Mouse (Mus musculus): ENCODE data around the gene Rps6kc1. TPM values are rescaled to one million over a fixed set of nuclear protein-coding genes. Genes with fewer than 3 reads are reported as not detected.

Rps6kc1 gene
- total RNA-seq, 2 experiments from 2014 or later = 54.8 to 59.9 TPM

DNA sequence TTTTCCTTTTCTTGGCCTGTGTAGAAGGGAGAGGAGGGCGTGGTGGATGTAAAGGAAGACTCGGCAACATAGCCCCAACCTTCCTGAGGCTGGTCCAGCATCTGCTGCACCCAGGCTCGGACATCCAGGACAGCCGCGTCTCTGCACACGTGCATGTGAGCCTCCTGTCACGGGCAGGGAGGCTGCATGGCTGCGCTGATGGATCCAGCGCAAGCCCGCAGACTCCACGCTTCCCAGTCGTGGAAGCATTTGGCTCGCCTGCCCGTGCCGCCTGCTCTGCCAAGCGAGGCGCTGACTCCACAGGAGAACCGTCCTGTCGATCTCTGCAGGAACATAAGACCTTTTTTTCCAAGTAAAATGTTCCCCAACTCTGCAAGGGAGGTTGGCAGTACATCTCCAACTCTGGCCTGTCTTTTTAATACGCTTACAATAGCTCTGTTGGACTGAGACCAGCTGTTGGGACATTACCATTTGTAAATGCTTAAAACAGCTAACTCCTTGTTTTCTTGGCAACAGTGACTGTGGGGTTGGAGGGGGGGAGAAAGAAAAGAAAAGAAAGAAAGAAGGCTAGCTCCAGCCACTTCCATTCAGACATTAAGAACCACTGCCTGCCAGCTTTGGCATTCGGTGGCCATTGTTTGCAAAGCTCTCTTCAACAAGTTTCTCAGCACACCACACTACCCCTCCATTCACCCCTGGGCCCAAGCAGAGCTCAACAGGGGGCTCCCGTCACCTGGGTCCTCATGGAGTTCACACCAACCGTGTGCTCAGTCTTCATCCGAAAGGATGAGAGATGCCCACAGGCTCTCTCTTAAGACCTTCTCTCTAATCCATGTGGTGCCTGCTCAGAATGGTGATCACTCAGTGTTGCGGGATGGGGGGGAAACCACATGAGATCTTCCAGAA lies 229.3 kb downstream of the Rps6kc1 start:
- peak; percentile 65 to 92 for DNase-seq (ENCODE audit: low spot score in 2 of 2)

DNA sequence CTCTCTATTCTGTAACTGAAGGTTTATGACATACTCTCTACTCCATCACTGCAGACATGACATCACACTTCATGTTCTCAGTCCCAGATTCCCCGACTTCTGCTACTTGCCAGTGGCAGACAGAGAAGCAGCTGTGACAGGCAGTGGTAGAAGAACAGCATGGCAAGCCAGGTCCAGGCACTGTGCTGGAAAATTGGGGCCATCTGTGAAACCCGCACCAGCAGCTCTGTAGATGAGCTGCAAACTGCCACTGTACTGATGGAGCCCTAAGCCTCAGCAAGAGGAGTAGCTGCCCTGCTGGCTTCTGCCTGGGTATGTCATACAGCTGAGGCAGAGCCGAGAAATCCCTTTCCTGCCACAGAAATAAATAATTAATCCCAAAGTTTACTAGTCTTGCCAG lies 236.1 kb downstream of the Rps6kc1 start:
- DNase-seq (ENCODE audit: low spot score in 2 of 2) = no peak

- DNase-seq (ENCODE audit: low spot score in 2 of 2) = no peak
These were observed 242.5 kb downstream of the Rps6kc1 start for GRCm38 (mm10) chr1:190669099-190669498.

GRCm38 (mm10) chr1:190667821-190668220 lies 243.7 kb downstream of the Rps6kc1 start:
- no peak for DNase-seq (ENCODE audit: low spot score in 2 of 2)

- DNase-seq (ENCODE audit: low spot score in 2 of 2) = no peak
These were observed 244.2 kb downstream of the Rps6kc1 start for GRCm38 (mm10) chr1:190667326-190667725.

GRCm38 (mm10) chr1:190665490-190665875 lies 246.1 kb downstream of the Rps6kc1 start:
- no peak for DNase-seq (ENCODE audit: low spot score in 2 of 2)

GRCm38 (mm10) chr1:190664767-190665489 lies 246.6 kb downstream of the Rps6kc1 start:
- no peak for DNase-seq (ENCODE audit: low spot score in 2 of 2)

DNA sequence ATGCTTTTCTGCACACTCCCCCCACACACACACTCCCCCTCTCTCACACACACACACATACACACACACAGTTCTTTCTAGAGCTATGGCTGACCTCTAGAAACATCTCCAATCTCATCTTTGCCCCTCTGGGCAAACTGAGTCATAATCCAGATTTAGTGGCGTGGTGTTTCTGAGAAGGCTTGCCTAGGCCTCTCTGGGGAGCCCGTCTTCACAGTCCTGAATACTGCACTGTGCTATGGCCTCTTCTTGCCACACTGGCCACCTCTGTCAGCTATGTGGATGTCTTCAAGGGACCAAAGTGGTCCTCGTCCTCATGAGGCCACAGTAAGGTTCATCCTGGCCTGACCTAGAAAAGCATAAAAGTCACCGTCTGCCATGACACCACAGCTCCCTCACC lies 247.6 kb downstream of the Rps6kc1 start:
- no peak for DNase-seq (ENCODE audit: low spot score in 2 of 2)

GRCm38 (mm10) chr1:190662736-190663135 lies 248.8 kb downstream of the Rps6kc1 start:
- no peak for DNase-seq (ENCODE audit: low spot score in 2 of 2)

- no peak for DNase-seq (ENCODE audit: low spot score in 2 of 2)
These were observed 249.8 kb downstream of the Rps6kc1 start for GRCm38 (mm10) chr1:190661764-190662163.

DNA sequence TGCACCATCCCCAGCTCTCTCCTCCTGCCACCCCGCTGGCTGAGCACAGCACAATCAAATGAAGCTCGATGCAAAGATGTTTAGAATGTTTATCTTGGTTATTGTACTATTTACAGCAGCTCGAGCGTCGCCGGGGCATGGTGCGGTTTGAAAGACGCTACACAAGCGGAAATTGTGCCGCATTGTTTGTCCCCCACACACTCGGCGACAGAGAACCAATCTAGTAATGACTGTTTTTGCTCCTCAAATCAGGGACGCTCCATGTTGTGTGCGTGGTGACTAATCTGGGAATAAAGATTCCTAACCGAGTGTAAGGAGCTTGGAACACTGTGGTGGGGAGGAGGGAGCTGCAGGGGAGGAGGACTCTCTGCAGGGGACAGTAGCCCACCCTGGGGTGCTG lies 250.3 kb downstream of the Rps6kc1 start:
- DNase-seq (ENCODE audit: low spot score in 2 of 2) = no peak

- DNase-seq (ENCODE audit: low spot score in 2 of 2) = peak in 1 of 2 experiments; percentile 80
These were observed 251.7 kb downstream of the Rps6kc1 start for GRCm38 (mm10) chr1:190659722-190660502.

- DNase-seq (ENCODE audit: low spot score in 2 of 2) = no peak
These were observed 253.3 kb downstream of the Rps6kc1 start for GRCm38 (mm10) chr1:190658266-190658665.

DNA sequence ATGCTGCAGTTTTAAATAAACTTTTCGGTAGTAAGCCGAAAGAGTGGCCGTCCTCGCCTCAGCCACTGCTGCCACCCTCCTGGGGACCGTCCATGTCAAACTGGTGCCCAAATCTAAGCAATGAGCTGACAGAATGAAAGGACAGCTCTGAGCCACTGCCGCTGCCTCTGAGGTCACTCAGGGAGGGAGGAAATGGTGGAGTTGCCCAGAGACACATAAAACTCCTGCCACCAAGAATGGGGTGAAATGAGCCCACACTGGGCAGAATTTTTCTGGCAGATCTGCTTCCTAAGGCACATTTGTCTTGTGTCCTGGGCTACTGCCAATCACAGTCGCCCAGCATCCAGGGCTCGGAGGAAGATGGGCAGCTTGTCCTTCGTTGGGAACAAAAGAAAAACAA lies 255.5 kb downstream of the Rps6kc1 start:
- DNase-seq (ENCODE audit: low spot score in 2 of 2) = no peak

DNA sequence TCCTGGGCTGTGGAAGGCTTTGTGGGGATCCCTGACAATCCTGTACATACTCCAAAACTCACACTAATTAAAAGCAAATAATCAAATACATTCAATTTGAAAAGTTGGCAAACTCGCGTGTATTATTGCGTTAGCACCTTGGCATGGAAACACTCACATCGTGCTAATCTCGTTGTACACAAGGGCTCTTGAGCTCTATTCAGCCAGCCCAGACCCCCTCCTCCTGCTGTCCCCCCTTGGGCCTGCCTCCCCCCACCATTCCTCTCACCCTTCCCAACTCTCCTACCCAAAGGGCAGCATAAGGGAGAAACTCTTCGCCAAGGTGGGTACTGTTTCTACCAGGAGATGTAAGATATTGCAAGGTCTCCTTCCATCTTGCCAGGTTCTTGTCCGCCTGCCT lies 255.9 kb downstream of the Rps6kc1 start:
- DNase-seq (ENCODE audit: low spot score in 2 of 2) = no peak

- DNase-seq (ENCODE audit: low spot score in 2 of 2) = no peak
These were observed 256.5 kb downstream of the Rps6kc1 start for GRCm38 (mm10) chr1:190655081-190655480.

GRCm38 (mm10) chr1:190654694-190655001 lies 256.9 kb downstream of the Rps6kc1 start:
- no peak for DNase-seq (ENCODE audit: low spot score in 2 of 2)

- no peak for DNase-seq (ENCODE audit: low spot score in 2 of 2)
These were observed 257.4 kb downstream of the Rps6kc1 start for GRCm38 (mm10) chr1:190653989-190654693.

DNA sequence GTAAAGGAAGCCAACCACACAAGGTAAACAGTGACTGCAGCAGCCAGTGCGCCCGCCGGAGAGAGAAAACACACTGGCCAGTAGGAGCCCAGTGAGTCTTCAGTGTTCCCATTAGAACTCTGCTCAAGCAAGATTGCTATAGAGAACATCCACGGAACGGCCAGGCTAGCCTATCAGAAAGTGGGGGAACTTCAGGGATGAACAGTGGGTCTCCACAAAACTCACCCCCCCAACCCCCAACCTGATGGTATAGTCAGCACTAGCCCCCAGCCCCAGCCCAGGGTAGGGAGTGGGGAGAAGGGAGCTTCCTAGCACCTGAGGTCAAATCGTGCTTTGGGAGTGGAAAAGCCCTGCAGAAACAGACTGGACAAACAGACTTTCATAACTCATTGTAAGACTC lies 258.5 kb downstream of the Rps6kc1 start:
- no peak for DNase-seq (ENCODE audit: low spot score in 2 of 2)
